Mouse (Mus musculus): Measurements from ENCODE around the gene Dhrs3. TPM values are rescaled to one million over a fixed set of nuclear protein-coding genes. Genes with fewer than 3 reads are reported as not detected.
A peak's percentile ranks its signal among the peaks of the same experiment; 100 is the strongest.

Gene Dhrs3
- polyA plus RNA-seq (2016; fragmentation: Nextera tagmentation; extraction: Ambion mirVana) = 7.0 and 8.6 TPM in 2 replicates

GRCm38 (mm10) chr4:144892133-144892936, at the start of gene Dhrs3:
TSS of gene Dhrs3 (plus strand) at chr4:144892827.
- H3K36me3 ChIP-seq = no peaks in the 10 kb centered on the region
- under 1% methylated on average over 55 of the region's 55 CpGs for WGBS
- peak within 1 kb of the TSS; percentile 72 for H3K27ac ChIP-seq (replicated peaks)

GRCm38 (mm10) chr4:144861756-144862505, 30.7 kb upstream of the Dhrs3 start:
- Histone ChIP-seq H3K9me3 (replicated peaks) (no peaks in the 10 kb centered on the region), H3K27ac (replicated peaks) (no peak overlapping the region), H3K27me3 (ENCODE audit: low read depth, poor library complexity, severe bottlenecking) (no peaks in the 10 kb centered on the region), H3K4me1 (no peaks in the 10 kb centered on the region), H3K4me3 (no peak overlapping the region), H3K36me3 (no peaks in the 10 kb centered on the region)
- 83% methylated on average over 3 of the region's 3 CpGs for WGBS
- DNase-seq (ENCODE audit: low spot score) = no peak

More at GRCm38 (mm10) chr4:144892133-144892936, at the start of gene Dhrs3:
- no peaks in the 10 kb centered on the region for H3K9me3 ChIP-seq (replicated peaks)
- peak; percentile 82 for DNase-seq (ENCODE audit: low spot score)
- peak within 1 kb of the TSS; percentile 60 for H3K4me3 ChIP-seq
- peaks cover 48% of the 10 kb centered on the region for H3K4me1 ChIP-seq
- peaks cover 42% of the 10 kb centered on the region for H3K27me3 ChIP-seq (ENCODE audit: low read depth, poor library complexity, severe bottlenecking)

GRCm38 (mm10) chr4:144867926-144868325, 24.7 kb upstream of the Dhrs3 start:
- 81% methylated on average over 5 of the region's 5 CpGs for WGBS
- Histone ChIP-seq H3K36me3 (no peaks in the 10 kb centered on the region), H3K4me1 (no peaks in the 10 kb centered on the region), H3K27me3 (ENCODE audit: low read depth, poor library complexity, severe bottlenecking) (no peaks in the 10 kb centered on the region), H3K4me3 (no peak overlapping the region), H3K9me3 (replicated peaks) (no peaks in the 10 kb centered on the region), H3K27ac (replicated peaks) (no peak overlapping the region)
- no peak for DNase-seq (ENCODE audit: low spot score)

- no peak overlapping the region for H3K27ac ChIP-seq (replicated peaks)
- WGBS = 92% methylated on average over 4 of the region's 4 CpGs
- DNase-seq (ENCODE audit: low spot score) = no peak
- H3K4me3 ChIP-seq = no peak overlapping the region
- H3K9me3 ChIP-seq (replicated peaks) = no peaks in the 10 kb centered on the region
- H3K36me3 ChIP-seq = no peaks in the 10 kb centered on the region
- H3K27me3 ChIP-seq (ENCODE audit: low read depth, poor library complexity, severe bottlenecking) = no peaks in the 10 kb centered on the region
- no peaks in the 10 kb centered on the region for H3K4me1 ChIP-seq
Observed at GRCm38 (mm10) chr4:144868584-144868983, 24.0 kb upstream of the Dhrs3 start.

- DNase-seq (ENCODE audit: low spot score) = no peak
- no peak overlapping the region for H3K4me3 ChIP-seq
- WGBS = 43% methylated on average over 6 of the region's 6 CpGs
- H3K4me1 ChIP-seq = no peaks in the 10 kb centered on the region
- H3K27ac ChIP-seq (replicated peaks) = no peak overlapping the region
- no peaks in the 10 kb centered on the region for H3K36me3 ChIP-seq
- H3K9me3 ChIP-seq (replicated peaks) = no peaks in the 10 kb centered on the region
- no peaks in the 10 kb centered on the region for H3K27me3 ChIP-seq (ENCODE audit: low read depth, poor library complexity, severe bottlenecking)
Observed at GRCm38 (mm10) chr4:144872905-144873304, 19.7 kb upstream of the Dhrs3 start.

GRCm38 (mm10) chr4:144875576-144876093, 17.0 kb upstream of the Dhrs3 start:
- Histone ChIP-seq H3K4me1 (no peaks in the 10 kb centered on the region), H3K4me3 (no peak overlapping the region), H3K9me3 (replicated peaks) (no peaks in the 10 kb centered on the region), H3K36me3 (no peaks in the 10 kb centered on the region), H3K27me3 (ENCODE audit: low read depth, poor library complexity, severe bottlenecking) (no peaks in the 10 kb centered on the region), H3K27ac (replicated peaks) (no peak overlapping the region)
- WGBS = 87% methylated on average over 2 of the region's 2 CpGs
- DNase-seq (ENCODE audit: low spot score) = no peak

- no peak for DNase-seq (ENCODE audit: low spot score)
- Histone ChIP-seq H3K27me3 (ENCODE audit: low read depth, poor library complexity, severe bottlenecking) (no peaks in the 10 kb centered on the region), H3K4me3 (no peak overlapping the region), H3K4me1 (no peaks in the 10 kb centered on the region), H3K27ac (replicated peaks) (no peak overlapping the region), H3K36me3 (no peaks in the 10 kb centered on the region), H3K9me3 (replicated peaks) (no peaks in the 10 kb centered on the region)
- WGBS = 52% methylated on average over 1 of the region's 1 CpGs
Observed at GRCm38 (mm10) chr4:144879549-144879948, 13.1 kb upstream of the Dhrs3 start.

GRCm38 (mm10) chr4:144881376-144881775, 11.3 kb upstream of the Dhrs3 start:
- DNase-seq (ENCODE audit: low spot score) = no peak
- H3K4me1 ChIP-seq = no peaks in the 10 kb centered on the region
- H3K27ac ChIP-seq (replicated peaks) = no peak overlapping the region
- no peaks in the 10 kb centered on the region for H3K36me3 ChIP-seq
- no peaks in the 10 kb centered on the region for H3K9me3 ChIP-seq (replicated peaks)
- 76% methylated on average over 2 of the region's 2 CpGs for WGBS
- H3K4me3 ChIP-seq = no peak overlapping the region
- H3K27me3 ChIP-seq (ENCODE audit: low read depth, poor library complexity, severe bottlenecking) = no peaks in the 10 kb centered on the region

- no peaks in the 10 kb centered on the region for H3K4me1 ChIP-seq
- no peaks in the 10 kb centered on the region for H3K27me3 ChIP-seq (ENCODE audit: low read depth, poor library complexity, severe bottlenecking)
- no peak overlapping the region for H3K4me3 ChIP-seq
- H3K27ac ChIP-seq (replicated peaks) = no peak overlapping the region
- H3K9me3 ChIP-seq (replicated peaks) = no peaks in the 10 kb centered on the region
- H3K36me3 ChIP-seq = no peaks in the 10 kb centered on the region
- WGBS = 75% methylated on average over 8 of the region's 8 CpGs
- DNase-seq (ENCODE audit: low spot score) = no peak
Observed at GRCm38 (mm10) chr4:144882881-144883331, 9.7 kb upstream of the Dhrs3 start.

- no peaks in the 10 kb centered on the region for H3K36me3 ChIP-seq
- no peak for DNase-seq (ENCODE audit: low spot score)
- H3K4me3 ChIP-seq = no peak overlapping the region
- H3K27ac ChIP-seq (replicated peaks) = no peak overlapping the region
- H3K4me1 ChIP-seq = peaks cover 6% of the 10 kb centered on the region; the same call in 1 of the 2 replicates
- peaks cover 9% of the 10 kb centered on the region for H3K27me3 ChIP-seq (ENCODE audit: low read depth, poor library complexity, severe bottlenecking)
- WGBS = 77% methylated on average over 6 of the region's 6 CpGs
- no peaks in the 10 kb centered on the region for H3K9me3 ChIP-seq (replicated peaks)
Observed at GRCm38 (mm10) chr4:144886460-144886859, 6.2 kb upstream of the Dhrs3 start.

GRCm38 (mm10) chr4:144888750-144889149, 3.9 kb upstream of the Dhrs3 start:
- H3K4me1 ChIP-seq = peaks cover 22% of the 10 kb centered on the region
- H3K9me3 ChIP-seq (replicated peaks) = no peaks in the 10 kb centered on the region
- no peak overlapping the region for H3K27ac ChIP-seq (replicated peaks)
- H3K36me3 ChIP-seq = no peaks in the 10 kb centered on the region
- DNase-seq (ENCODE audit: low spot score) = no peak
- WGBS = 96% methylated on average over 4 of the region's 4 CpGs
- no peak overlapping the region for H3K4me3 ChIP-seq
- peaks cover 22% of the 10 kb centered on the region for H3K27me3 ChIP-seq (ENCODE audit: low read depth, poor library complexity, severe bottlenecking)

GRCm38 (mm10) chr4:144889505-144890301, 2.9 kb upstream of the Dhrs3 start:
- Histone ChIP-seq H3K4me1 (peaks cover 31% of the 10 kb centered on the region), H3K9me3 (replicated peaks) (no peaks in the 10 kb centered on the region), H3K27ac (replicated peaks) (no peak overlapping the region), H3K4me3 (no peak overlapping the region), H3K36me3 (no peaks in the 10 kb centered on the region), H3K27me3 (ENCODE audit: low read depth, poor library complexity, severe bottlenecking) (peaks cover 32% of the 10 kb centered on the region)
- 85% methylated on average over 9 of the region's 9 CpGs for WGBS
- DNase-seq (ENCODE audit: low spot score) = no peak

Data from midbrain, embryonic 10.5 days (tissue).